Mouse (Mus musculus) adrenal gland, postnatal 4 days (tissue): Measurements from ENCODE around the gene Plxnc1. TPM values are rescaled to one million over a fixed set of nuclear protein-coding genes. Genes with fewer than 3 reads are reported as not detected.

Experiments used
- DNase-seq, 2 experiments: peaks; one replicate each; pipeline ENCODE4 v3.0.0; 2021 to 2022; ENCODE audit warnings: low spot score in 2 of 2, mixed read lengths in 2 of 2
- total RNA-seq, 2 experiments: library from RNA; stranded (reverse); gene quantifications; 2 replicates each; pipeline ENCODE4 v1.2.3; 2021

Plxnc1 gene
- total RNA-seq, 2 experiments from 2014 or later, result 5.2 to 7.4 TPM

DNA sequence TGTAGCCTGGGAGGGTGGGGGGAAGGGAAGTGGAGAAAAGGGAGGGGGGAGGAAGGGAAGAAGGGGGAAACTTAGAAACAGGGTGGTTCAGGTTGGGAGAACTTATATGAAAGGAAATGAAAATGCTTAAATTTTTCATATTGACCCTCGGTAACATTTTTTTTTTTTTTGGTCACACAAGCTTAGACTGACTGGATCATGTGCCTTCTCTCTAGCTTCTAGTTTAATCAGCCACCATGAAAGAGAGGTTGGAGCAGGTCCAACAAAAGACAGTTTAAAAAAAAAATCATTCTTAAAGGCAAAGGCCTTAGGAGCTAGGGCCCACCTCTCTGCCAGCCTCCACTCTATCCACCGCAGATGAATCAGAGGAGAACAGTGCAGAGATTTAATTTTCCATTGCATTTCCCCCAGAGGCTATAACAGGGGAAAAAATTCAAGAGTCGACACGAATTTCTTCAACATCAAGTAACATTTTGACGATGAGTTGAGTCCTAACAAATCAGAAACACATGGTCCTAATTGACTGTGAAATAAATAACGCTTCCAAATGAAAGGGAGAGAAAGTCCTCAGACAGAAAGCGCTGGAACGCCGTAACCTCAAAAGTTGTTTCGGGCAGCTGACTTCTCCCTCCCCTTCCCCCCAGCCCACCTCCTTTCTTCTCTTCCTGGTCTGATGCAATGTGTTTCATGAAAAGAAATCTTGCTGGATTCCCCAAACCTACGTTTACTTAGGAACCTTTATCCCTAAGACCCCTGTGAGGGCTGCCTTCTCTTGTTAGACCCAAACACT lies 120.5 kb downstream of the Plxnc1 start:
- no peak for DNase-seq

DNA sequence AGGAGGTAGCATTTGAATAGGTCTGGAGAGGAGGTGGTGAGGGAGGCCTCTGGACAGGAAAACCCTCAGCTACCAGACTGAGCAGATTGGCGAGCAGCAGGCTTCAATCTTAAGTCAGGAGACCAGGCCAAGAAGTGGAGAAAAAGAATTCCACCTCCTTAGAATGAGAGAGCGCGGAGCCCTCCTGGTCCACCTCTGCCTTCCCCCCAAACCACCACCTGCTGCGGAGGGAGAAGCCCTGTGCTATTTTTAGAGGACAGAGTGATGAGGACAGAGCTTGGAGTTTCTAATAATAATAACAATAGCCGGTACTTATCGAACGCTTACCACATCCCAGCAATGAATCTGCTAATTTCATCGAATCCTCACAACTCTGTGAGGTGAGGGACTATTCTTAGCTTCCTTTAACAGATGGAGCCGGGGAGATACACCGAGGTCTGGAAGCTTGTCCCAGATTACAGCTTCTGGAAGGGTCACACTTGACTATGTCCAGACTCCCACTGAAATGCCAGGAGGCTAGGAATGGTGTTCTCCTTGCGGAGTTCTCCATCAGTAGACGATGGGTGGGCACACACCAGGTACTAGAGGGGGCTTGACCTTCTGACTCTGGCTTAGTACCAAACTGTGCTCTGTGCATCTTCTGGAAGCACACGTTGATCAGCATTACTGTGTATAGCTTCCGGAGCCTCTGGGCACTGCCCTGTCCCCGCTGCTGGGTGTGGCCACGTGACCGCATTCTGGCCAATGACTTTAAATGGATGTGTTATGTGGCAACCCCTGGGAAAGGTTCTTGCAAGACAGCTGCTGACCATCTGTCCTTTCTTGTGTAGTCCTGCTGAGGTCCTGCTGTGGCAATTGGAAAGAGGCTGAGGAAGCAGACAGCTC lies 125.6 kb downstream of the Plxnc1 start:
- DNase-seq, result no peak

DNA sequence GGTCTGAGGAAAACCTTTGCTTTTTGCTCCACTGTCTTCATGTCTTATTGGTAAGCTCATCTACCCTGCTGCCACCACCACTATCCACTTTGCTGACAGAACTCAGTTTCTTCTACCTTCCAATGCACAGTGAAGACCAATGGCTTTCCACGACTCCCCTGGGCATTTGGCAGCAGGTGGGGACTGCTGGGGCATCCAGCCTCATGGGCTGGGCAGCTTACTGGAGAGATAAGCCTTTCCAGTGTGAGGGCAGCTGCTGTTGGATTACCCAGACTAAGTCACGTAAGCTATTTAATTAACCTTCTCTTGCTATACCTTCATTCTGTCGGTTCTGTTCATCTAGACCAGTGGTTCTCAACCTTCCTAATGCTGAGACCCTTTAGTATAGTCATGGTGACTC lies 126.5 kb downstream of the Plxnc1 start:
- DNase-seq, result no peak

DNA sequence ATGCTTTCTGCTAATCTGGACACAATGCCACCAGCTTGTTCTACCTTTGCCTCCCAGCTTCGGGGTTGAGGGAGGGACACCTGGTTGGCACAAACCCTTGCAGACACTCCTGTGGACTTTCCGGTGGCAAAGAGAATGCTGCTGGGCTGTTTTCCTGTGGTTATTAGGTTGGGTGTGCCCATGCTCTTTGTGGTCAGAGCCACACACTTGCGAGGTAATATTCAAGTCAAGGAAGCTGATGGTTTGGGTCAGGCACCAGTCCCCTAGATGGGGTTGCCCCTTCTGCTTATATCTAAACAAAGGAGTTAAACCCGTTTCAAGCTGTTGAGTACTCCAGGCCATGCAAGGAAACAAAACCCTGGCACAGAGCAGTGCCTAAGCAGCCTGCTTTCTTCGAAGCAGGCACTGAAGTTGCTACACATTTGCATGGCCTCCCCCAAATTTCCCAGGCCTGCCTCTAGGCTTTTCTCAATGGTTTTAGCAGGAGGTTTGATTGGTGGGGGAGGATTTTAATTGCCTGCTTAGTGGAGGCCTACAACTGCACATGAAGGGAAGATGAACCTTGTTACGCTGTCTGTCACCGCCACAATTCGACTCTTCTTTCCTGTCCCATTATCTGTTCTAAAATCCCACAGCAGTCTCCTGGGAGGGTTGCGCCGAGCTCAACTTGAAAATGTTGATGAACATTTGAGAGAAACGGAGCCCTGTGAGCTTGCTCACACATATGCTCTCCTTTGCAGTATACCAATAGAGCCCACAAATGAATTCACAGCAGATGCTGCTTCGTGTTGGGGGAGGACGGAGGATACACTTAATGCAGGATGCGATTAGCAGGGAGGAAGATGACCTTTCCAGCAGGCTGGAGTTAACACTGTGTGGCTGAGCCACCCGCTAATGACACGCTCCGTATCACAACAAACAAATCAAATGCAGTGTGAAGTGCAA lies 132.5 kb downstream of the Plxnc1 start:
- DNase-seq, result no peak

DNA sequence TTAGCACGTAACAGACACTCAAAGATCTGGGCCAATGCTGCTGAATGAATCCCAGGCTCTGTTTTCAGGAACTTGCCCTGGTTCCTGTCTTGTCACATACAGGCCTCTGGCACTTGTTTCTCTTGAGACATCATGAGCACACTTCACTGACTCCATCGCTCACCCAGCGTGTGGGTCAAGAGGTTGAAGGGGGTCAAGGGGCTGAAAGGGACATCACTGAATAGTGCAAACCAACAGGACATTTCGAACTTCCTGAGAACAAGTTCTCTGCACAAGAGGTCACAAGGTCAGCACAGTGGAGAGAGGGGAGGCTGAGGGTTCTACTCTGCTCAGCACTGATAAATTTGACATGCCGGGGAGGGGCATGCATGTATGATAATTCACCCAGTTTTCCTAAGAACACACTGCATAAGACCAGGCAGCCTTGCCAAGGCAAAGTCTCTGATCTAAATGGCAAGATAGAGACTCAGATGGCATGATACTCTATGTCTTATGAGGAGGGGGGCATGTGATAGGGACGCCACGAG lies 134.6 kb downstream of the Plxnc1 start:
- DNase-seq, result no peak

DNA sequence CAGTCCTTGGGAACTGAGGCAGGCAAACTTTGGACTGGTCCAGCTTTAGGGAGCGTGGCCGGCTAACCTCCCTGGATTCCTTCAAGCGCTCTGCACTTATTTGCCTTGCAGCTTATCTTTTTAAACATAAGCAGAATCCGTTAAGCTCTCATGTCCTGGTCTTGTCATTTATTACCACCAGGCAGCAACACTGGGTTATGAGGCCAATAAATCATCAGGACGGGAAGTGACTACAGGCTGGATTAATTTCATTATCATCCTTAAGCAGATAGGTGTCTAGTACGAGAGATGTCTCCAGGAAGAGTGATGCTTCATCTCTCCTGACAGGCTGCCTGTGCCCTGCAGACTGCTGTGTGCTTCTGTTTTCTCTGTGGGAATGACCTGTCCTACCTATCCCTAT lies 136.4 kb downstream of the Plxnc1 start:
- DNase-seq, result no peak

DNA sequence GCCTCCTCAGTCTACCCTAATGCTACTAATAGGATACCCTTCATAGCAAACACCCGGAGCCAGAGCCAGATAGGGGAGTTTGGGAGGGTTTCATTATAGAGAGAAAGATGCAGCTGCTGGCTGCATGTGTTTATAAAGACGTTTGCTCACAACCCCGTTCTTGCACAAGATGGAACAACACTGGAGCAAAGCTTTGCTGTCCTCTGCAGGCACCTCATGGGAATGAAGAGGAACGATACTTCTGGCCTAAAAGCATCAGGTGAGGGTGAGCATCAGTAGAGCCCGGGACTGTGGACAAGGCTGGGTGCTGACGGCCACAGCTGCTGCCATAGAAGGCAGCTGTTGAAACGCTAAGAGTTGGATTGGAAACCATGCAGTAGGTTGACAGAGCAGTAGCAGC lies 137.3 kb downstream of the Plxnc1 start:
- no peak for DNase-seq

DNA sequence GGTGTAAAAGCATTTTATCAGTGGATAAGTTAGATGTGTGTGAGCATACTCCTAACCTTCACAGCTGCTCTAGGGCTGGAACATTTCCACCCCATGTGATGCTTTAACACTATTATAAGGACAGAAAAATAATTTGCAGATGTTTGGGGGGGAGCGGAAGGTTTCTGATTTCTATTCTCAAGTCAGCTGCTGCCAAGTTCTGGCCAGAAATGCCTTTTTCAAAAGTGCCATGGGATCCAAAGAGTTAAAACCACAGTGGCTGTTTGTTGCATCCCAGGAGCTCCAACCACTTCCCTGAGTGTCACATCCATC lies 139.8 kb downstream of the Plxnc1 start:
- DNase-seq, result no peak

DNA sequence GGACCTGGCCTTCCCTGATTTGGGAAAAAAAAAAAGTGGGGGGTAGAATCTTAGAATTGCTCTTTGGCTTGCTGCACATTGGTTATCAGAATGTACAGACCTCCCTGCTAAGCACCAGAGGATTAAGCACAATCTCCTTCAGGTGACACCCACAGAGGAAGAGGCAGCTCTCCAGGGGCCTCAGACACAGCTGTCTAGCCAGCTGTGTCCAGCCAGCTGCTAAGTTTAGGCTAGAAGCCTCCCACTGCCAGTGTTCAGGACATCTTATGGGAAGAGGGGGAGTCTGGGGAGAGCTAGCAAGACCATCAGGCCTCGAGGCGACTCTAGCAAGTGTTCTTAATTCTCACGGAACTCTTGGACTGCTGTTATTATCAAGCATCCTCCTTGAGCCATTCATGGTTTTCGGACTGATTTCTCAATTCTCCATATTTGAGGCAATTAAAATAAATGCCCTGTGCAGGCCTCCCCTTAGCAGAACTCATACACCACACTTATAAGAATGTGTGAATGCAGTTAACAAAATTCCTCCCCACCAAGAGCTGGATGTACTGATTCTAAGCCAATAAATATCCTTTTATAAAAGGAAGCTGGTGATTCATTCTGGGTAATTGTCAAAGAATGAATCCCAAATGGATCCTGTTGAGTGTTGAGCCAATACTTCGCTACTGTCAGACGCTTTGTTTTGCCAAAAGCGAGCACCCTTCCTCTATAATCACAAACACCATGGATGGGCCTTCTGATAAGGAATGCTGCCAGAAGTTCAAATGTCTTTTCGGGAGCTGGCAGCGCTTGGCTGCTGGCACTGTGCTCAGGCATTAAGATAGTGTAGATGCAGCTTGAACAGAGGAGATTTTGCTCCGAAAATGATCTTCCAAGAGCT lies 140.4 kb downstream of the Plxnc1 start:
- DNase-seq, result no peak

DNA sequence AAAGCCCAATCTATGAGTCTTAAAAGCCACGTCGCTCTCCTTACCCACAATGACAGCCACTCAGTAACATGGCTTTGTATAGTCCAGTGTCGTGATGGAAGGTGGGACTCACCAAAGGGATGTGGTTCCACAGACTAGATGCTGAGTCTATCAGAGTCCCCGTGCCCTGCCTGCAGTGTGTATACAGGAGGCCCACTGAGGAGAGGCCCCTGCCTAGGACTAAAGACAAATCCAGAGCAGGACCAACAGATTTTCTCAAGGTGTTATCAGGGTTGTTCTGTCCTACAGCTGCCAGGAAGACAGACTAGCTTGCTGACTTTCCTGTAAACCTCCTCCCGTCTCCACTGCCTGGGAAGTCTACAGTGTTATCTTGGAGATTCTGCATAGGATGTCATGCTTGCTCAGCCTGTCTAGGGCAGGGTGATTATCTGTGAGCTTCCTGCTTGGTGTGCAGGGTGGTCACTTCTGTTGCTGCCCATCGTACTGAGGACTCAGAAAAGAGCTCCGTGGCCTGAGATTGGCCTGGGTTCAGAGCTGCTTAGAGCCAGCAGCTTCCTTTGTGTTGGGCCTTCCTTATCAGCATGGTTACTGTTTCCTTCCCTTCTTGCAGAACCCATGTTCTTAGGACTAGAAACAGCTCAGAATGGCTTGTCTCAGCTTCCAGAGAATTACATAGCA lies 143.8 kb downstream of the Plxnc1 start:
- DNase-seq, result no peak

DNA sequence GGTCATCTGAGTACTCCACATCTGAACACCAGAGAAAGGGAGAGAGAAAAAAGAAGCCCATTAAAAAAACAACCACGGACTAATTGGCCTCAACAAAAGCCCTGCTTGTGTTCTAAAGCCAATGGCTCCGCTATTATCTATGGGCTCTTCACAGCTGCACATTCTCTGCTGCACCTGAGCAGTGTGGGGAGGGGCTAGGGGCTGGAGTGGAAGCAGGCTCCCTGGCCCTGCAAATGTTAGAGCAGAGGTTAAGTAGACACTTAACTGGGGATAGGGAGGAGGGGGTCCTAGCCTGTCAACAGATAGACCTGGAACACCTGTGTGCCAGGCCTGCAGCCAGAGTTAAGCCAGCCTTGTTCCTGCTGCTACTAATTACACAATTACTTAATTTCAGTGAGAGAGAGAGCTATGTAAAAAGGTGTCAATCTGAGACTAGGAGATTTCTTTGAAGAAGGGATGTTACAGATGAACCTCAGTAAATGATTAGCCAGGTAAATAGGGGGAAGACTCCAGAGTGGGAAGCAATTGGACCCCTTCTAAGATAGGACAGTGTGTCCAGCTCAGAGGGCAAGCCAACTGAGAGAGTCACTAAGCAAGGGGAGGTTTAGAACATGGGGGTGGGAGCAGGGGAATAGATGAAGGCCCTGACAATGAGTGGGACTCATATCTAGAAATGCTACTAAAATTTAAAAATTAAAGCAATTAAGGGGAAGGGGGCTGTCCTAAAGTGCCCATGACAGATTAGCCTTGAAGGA lies 145.0 kb downstream of the Plxnc1 start:
- DNase-seq, result no peak

DNA sequence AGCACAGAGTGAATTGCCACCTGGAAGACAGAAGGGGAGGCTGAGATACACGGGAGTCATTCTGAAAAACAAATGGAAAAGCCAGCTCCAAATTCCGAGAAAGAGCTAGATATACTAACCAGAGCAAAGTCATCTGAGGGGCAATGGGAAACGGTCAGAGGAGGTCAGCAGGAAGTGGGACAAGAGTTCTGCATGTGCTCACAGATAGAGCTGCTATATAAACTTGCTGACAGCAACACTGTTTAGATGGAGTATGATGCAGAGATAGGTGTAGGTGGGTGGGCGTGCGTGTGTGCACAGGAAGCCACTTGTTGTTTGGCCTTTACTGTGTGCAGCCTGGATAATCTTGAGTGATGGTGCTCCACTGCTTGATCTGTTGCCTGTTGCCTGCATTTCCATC lies 146.5 kb downstream of the Plxnc1 start:
- DNase-seq, result no peak

DNA sequence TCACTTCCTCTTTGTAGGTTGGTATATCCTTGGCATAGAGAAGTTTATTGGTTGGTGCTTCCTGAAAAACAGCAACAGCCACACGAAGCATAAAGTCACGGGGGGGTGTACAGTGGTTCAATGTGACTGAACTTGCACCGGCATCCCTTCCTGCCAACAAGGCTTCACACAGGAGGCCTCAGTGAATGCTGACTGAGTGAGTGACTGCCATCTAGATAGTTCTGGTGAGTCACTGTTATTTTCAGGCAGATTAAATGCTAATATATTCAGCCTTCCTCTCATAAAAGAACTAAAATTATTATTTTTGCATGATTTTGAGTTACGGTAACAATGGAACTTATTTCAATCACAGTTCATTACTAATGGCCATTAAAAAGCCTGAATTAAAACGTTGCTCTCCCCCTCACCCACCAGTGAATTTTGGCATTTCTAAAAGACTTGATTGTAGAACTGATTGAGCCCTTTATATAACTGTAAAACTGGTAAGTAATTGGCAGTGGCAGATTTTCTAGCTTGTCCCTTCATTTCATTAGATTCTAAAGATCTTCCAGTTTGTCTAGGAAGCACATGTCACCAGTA lies 149.9 kb downstream of the Plxnc1 start:
- DNase-seq, result no peak

DNA sequence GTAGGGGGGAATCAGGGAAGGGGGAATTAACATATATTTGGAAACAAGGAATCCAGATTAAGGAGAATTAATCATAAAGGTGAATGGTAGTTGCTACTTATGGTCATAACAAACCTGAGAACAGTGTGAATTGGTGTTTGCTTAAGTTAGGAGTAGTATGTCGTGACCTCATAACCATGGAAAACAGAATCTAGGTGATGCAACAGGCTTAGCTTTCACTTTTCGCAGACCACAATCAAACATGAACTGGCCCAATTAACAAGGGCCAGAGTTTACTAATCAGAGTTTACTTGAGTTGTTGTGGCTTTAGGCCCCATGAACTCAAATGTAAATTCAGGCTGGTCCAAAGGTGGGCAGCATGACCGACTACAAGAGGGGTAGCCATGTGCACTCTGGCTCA lies 150.7 kb downstream of the Plxnc1 start:
- no peak for DNase-seq

DNA sequence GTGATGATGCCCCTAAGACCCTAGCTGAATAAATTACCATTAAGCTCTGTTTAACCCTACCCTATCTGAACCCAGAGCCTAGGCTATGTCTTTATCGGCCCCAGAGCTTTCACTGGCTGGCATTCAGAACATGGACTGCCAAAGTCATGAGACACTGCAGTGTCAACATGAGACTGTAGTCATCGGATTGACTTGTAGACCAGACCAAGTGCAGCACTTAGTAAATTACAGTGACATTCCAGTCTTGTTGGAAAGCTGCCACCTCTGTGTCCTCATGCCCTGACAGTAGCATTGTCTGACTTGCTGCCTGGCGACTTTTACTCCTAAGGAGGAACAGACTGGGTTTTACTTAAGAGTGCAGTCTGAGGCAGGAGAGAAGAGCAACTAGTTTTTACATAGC lies 155.4 kb downstream of the Plxnc1 start:
- DNase-seq, result peak in 1 of 2 experiments; percentile 22

DNA sequence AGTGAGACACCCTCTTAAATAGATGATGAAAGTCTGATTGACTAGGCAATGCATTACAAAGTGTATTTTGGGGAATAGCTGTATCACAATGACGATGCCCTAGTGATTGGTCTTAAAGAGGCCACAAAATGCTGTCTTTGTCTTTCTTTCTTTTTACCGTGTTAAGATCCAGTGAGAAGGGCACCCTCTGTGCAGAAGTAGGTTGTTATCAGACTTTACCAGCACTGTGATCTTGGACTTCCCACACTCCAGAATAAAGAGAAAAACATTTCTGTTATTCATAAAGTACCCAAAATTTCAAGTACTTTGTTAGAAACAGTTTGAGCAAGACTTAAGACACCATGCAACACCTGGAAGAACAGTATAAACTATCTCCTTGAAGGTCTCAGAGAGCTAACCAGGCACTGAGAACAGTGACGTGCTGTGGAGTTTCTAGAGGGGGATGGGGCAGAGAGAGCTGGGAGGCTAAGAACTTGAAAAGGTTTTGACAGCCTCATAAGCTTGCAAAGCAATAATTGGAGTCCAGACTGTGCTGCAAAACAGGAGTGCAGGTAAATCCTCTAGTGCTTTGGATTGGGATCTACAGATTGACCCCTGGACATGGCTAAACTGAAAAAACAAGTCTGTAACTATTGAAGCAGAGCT lies 163.9 kb downstream of the Plxnc1 start:
- DNase-seq, result no peak

DNA sequence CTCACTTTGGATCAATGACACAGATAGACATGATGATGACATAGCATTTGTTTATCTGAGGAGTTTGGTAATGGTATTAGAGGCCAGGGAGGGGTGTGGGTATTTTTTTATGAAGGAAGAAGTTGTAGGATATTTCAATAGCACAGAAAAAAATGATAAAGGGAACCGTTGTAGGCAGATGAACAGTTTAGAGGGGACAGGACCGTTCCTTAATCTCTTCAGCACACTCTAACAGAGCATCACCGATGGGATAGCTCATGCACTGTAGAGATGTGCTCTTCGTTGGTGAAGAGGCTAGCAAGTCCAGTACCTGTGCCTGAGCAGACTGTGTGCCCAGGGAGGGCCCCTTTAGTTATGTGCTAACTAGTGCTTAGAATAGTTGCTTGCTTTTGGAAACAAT lies 165.3 kb downstream of the Plxnc1 start:
- no peak for DNase-seq

DNA sequence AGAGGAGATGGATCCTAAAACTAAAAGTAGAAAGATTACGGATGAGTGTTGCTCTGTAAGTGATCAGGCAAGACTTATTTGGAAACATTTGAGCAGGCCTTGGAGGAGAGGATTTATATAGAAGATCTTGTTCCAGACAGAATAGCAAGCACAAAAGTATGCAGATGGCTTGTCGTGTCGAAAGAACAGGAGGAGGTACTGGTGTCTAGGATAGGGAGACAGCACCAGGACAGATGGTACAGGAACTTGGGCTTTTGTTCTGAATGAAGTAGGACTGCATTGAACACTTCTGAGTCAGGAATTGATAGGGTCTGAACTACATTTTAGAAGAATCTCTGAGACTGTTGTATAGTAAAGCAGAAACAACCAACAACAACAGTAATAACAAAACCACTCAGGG lies 167.1 kb downstream of the Plxnc1 start:
- DNase-seq, result no peak
